Mouse (Mus musculus) layer of hippocampus, adult 11-12 months (tissue): ENCODE measurements around the gene Sh3rf3.

Source experiments
- DNase-seq: peaks from one replicate; pipeline ENCODE4 v3.0.0; 2022; ENCODE audit warnings: low spot score

Gene Sh3rf3

GRCm38 (mm10) chr10:58813081-58813800 is at the start of gene Sh3rf3:
TSS of gene Sh3rf3 (plus strand) at chr10:58813359.
- DNase-seq = peak; percentile 29

- no peak for DNase-seq
These were observed 24.5 kb upstream of the Sh3rf3 start for GRCm38 (mm10) chr10:58788486-58789274.

DNA sequence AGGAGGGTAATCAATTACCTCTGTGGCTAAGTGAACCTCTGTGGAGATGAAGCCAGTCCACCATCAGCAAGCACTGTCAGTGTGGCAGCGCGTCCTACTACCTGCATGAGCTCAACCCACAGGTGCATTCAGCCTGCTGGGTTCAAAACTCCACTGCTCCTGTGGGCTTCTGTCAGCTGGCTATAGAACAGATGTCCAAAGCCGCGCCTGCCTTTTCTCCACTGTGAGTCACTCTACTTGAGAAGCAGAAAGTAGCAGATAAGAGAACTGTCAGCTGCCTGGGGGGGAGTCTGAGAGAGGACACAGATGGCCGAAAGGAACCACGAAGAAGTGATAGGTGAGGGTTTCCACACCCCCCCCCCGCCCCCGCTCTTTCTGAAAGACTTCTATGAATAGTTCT is 15.6 kb upstream of the Sh3rf3 start:
- no peak for DNase-seq

GRCm38 (mm10) chr10:58798156-58798555 is 15.0 kb upstream of the Sh3rf3 start:
- DNase-seq = no peak

- DNase-seq = no peak
These were observed 12.1 kb upstream of the Sh3rf3 start for GRCm38 (mm10) chr10:58800996-58801433.

DNA sequence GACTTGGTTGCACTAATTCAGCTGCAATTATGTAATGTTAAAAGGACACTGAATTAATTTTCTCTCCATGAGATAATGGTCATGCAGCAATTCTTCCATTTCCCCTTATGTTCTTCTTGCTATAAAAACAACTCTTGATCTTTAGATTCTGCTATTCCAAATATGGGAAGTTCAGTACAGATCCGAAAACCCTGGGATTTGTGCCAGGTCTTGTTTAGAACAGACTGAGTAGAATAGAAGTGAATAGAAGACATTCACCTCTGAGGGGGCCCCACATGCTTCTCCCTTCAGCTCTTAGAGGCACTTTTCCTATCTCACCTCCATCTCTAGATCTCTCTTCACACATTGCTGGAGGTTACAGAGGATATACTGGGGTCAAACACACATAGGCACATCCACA is 10.8 kb upstream of the Sh3rf3 start:
- DNase-seq = no peak

DNA sequence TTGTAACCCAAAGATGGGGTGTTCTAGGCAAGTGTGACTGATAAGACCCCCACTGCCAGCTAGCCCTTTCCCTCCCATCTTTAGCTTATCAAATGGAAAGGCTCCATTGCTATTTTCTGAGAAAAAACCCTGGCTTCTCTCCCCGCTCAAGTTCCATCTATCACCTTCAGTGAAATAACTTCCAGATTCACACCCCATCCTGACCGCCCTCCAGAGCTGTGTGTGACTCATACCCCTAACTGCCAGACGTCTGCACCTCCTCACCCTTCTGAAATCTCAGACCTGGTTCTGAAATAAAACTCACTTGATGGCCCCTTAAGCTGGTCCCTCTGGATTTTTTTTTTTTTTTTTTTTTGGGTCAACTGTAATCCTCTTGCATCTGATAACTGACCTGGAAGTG is 5.2 kb upstream of the Sh3rf3 start:
- no peak for DNase-seq

GRCm38 (mm10) chr10:58810181-58810580 is 3.0 kb upstream of the Sh3rf3 start:
- DNase-seq = no peak

DNA sequence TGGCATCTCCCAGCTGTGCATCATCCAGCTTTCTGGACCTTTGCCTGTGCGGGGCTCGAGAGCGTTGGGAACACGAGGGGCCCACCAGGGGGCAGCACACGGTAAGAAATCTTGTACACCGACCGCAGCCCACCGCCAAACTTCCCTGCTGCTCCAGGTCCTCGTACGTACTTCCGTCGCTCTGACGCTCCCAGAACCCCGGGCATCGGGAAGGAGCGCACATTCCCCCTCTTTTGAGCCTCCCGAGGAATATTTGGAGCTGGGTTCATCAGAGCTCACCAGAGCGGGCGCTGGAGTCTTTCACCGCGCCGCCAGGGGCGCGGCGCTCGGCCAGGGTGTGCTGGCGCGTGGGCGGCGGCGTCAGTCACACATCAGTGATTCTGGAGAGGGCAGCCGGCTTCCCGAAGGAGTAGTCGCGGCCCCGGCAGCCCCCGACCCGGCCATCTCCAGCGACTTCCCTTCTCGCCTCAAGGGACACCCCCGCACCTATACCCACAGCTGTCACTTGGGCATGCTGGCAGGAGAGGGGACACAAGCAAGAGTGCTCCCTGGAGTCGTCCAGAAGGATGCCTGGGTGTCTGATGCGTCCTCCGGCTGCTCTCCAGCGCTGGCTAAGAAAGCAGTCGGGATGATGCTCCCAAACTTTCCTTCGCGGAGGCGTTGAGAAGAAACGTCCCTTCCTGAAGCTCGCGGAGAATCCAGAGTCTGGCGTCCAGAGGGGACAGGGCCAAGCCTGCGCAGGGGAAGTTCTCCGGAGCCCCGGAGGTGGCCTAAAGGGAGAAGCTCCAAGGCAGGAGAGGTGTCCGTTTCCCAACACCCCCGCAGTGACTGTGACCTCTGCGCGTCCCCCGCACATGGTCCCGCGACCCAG is 714 bp upstream of the Sh3rf3 start:
- DNase-seq = peak; percentile 90

GRCm38 (mm10) chr10:58813801-58814191 is 637 bp downstream of the Sh3rf3 start:
- DNase-seq = peak; percentile 15

- no peak for DNase-seq
These were observed 1.3 kb downstream of the Sh3rf3 start for GRCm38 (mm10) chr10:58814486-58814885.

GRCm38 (mm10) chr10:58824016-58824568 is 10.9 kb downstream of the Sh3rf3 start:
- no peak for DNase-seq

DNA sequence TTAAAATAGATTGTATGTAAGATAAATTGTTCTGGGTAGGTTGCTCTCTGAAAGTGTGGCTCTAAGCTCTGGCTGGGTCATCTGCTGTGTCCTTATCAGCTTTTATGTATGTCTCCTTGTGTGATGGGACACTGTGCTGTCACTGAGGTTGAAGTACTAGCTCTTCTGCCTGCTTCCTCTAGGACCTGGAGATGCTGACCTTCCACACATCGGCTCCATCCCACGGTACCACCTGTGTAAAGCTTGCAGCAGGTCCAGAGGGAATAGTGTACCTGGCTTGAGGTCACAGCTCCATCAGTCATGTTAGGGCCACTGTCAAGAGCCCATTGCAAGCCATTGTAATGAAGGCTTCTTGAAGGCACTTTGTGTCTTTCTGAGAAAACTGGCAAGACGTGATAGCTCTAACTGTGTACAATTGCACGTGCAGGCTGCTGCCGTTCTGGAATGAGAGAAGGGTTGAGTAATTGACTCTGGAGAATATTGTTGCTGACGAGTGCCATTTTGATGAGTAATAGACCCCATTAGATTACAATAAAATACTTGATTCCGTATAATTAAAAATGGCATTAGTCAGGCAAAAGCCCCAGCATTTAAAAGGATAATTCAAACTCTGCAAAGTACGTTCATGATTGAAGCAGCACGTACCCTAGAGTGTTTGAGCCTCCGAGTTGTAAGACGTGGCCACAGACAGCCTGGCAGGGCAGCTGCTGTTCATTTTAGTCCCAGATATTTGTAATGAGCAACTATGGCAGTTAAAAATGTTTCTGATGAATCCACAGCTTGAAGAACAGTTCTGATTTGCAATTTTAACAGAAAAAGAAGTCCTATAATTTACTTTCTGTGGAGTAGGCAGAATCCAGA is 16.3 kb downstream of the Sh3rf3 start:
- DNase-seq = no peak

DNA sequence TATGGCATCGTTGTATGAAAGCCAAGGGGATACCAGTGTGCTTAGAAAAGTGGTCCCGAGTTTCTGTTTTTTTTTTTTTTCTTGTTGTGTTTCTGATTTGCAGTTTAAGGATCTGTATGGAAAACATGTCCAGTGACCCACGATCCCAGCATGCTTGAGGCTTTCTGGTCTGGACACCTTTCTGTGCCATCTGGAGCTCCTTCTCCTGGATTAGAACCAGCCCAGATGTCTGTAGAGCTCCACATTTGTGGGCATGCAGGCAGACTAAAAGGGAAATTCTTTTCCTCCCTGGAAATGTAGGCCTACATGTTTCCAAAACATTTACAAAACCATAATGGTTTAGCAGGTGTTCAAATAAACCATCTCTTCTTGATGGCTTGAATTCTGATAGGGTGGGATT is 20.0 kb downstream of the Sh3rf3 start:
- no peak for DNase-seq

DNA sequence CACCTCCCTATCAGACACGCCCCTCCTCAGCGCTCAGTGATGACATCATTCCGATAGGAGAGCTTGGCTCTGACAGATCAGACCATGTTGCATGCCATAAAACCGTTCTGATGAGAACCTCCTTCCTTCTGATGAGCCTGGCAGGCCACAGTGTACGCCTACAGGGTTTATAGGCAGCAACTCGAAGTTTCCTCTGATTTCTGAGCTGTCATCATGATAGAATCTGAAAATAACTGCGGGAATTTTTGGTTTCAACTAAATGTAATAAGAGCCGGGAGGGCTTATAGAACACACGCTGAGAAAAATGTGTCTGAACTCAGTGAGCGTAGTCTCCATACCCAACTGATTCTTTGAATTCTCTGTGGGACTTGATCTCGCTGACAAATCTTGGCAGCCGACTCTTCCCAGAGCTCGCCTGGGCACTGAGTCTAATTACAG is 20.6 kb downstream of the Sh3rf3 start:
- no peak for DNase-seq

DNA sequence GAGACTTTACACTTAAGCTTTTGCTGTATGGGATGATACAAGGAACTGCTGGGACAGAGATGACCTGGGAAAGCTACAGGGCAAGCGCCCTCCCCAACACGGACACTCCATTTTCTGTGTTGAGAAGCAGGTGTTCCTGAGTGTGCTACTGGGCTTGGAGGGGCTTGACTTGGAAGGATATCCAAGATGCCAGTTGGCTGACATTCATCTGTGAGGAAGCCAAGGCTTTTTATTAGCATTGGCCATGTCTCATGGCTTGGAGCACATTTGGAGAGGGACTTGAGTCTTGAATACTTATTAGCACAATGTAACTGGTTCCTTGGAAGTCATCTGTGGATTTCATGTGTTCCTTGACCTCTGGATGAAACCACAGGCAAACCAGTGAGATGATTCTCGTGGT is 23.2 kb downstream of the Sh3rf3 start:
- no peak for DNase-seq

GRCm38 (mm10) chr10:58837504-58837903 is 24.3 kb downstream of the Sh3rf3 start:
- no peak for DNase-seq

- no peak for DNase-seq
These were observed 28.8 kb downstream of the Sh3rf3 start for GRCm38 (mm10) chr10:58841945-58842344.

GRCm38 (mm10) chr10:58843100-58843499 is 29.9 kb downstream of the Sh3rf3 start:
- DNase-seq = no peak

- DNase-seq = no peak
These were observed 35.0 kb downstream of the Sh3rf3 start for GRCm38 (mm10) chr10:58848127-58848526.

GRCm38 (mm10) chr10:58848536-58848935 is 35.4 kb downstream of the Sh3rf3 start:
- no peak for DNase-seq
